Mouse (Mus musculus): ENCODE results near the gene Sptan1.

DNA sequence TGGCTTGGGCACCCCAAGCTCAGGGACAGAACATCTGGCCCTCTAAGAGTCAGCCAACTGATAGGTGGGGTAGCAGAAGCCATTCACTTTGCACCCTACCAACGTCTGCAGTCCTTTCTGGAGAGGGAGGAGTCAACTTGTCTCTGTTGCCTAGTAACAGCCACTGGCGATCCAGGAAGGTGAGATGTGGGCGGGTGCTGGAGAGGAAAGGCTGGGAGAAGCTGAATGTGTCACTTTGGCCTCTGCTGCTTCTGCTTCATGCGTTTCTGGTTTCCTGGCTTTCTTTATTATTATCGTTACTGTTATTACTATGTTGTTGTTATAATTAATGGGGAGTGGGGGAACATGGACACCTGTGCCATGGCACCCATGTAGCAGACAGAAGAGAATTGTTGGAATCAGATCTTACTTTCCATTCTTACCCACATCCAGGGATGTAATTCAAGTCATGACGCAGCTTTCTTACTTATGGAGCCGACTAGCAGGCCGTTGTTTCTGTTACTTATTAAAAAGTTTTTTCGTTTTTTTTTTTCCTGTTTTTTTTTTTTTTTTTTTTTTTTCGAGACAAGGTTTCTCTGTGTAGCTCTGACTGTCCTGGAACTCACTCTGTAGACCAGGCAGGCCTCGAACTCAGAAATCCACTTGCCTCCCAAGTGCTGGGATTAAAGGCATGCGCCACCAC is 92.0 kb downstream of the Sptan1 start, which contains the start of gene Set:
- TF ChIP-seq CTCF (IDR thresholded peaks at IDR 0.05) (no peak), EP300 (IDR thresholded peaks at IDR 0.05) (no peak)

Measured in lung, postnatal 0 days (tissue).